Mouse (Mus musculus): ENCODE results near the gene Mrpl20. TPM values are rescaled to one million over a fixed set of nuclear protein-coding genes. Genes with fewer than 3 reads are reported as not detected.

The Mrpl20 gene
- total and polyA plus RNA-seq, 3 experiments: 336 to 346 TPM; not detected in 1

DNA sequence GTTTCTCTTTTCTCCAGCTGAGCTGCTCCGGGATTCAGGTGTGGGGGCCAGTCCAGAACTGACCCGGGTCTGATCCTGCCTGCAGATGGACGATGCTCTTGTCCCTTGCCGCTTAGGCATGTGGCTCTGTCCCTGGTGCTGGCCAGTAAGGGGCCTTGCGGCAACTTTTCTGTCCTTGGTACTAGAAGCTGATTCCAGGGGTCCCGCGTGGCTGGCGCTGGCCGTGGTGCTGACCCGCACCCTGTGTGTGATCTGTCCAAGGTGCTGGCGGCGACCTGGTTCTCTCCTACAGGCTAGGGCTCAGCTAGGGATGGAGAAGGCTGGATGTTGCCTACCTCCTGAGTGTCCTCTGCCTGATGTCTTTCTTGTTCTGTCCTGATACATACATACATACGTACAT, 56.6 kb downstream of the Mrpl20 start:
- Histone ChIP-seq H3K9me3 (replicated peaks; ENCODE audit: insufficient read depth, low read length) (no peaks in the 10 kb centered on the region), H3K9ac (ENCODE audit: control insufficient read depth, low read depth, low read length, poor library complexity, severe bottlenecking) (no peak overlapping the region), H3K4me3 (ENCODE audit: control insufficient read depth in 1 of 2, insufficient read depth in 1 of 2, low read depth in 2 of 2, low read length in 2 of 2) (no peak overlapping the region), H3K27me3 (ENCODE audit: control insufficient read depth in 1 of 2, insufficient read depth in 2 of 2, low read length in 2 of 2) (no peaks in the 10 kb centered on the region), H3K27ac (ENCODE audit: control insufficient read depth, low read depth, low read length) (no peak overlapping the region), H3K4me1 (ENCODE audit: control insufficient read depth in 1 of 2, insufficient read depth in 2 of 2, low read length in 2 of 2) (peaks cover 4 to 5% of the 10 kb centered on the region in 2 experiments), H3K36me3 (ENCODE audit: control insufficient read depth in 1 of 2, insufficient read depth in 2 of 2, low read length in 2 of 2) (peaks cover under 1 to 2% of the 10 kb centered on the region in 2 experiments; a peak in 2 of 4 replicates), H3K79me2 (ENCODE audit: control insufficient read depth, insufficient read depth, low read length, poor library complexity) (no peaks in the 10 kb centered on the region)
- TF ChIP-seq USF2 (IDR thresholded peaks at IDR 0.05; ENCODE audit: borderline replicate concordance in 1 of 2, insufficient read depth in 1 of 2, low read depth in 1 of 2, low read length in 2 of 2) (no peak), RAD21 (IDR thresholded peaks at IDR 0.05; ENCODE audit: low read depth, low read length) (no peak), TCF12 (IDR thresholded peaks at IDR 0.05; ENCODE audit: low read depth, low read length) (no peak), MAX (IDR thresholded peaks at IDR 0.05; ENCODE audit: low read length) (0 out of 2 replicates have a peak, but pooled peaks have one; percentile 23), GATA1 (IDR thresholded peaks at IDR 0.05; ENCODE audit: low read depth, low read length) (no peak), ZKSCAN1 (IDR thresholded peaks at IDR 0.05; ENCODE audit: low read depth, low read length) (no peak), POLR2AphosphoS5 (IDR thresholded peaks at IDR 0.05; ENCODE audit: borderline replicate concordance, low read depth, low read length) (no peak), SIN3A (IDR thresholded peaks at IDR 0.05; ENCODE audit: low read length) (peak; percentile 100), MXI1 (IDR thresholded peaks at IDR 0.05; ENCODE audit: low read depth, low read length) (peak; percentile 99)
- peak; percentile 71 for DNase-seq (ENCODE audit: low read depth, low spot score)

Other genes with a start within 250 kb of the Mrpl20 start
- gene Nadk, start 240.5 kb upstream of the Mrpl20 start, total RNA-seq (2012; rRNA removed): 141 and 151 TPM in 2 replicates
- gene Nadk, start 240.5 kb upstream of the Mrpl20 start, polyA plus RNA-seq (2012; ENCODE audit: insufficient read depth in 1 of 2, insufficient read length in 2 of 2, low read depth in 1 of 2, low replicate concordance in 2 of 2, missing spikeins in 1 of 2): 100 to 1,000 TPM in 1 of 2 experiments, 10 to 100 TPM in 1; 53.2 to 258 TPM
- 9.0 and 9.9 TPM in 2 replicates for gene Slc35e2, start 201.5 kb upstream of the Mrpl20 start, total RNA-seq (2012; rRNA removed)
- 1 to 10 TPM in 1 of 2 experiments, not detected in 1; 6.4 TPM for gene Slc35e2, start 201.5 kb upstream of the Mrpl20 start, polyA plus RNA-seq (2012; ENCODE audit: insufficient read depth in 1 of 2, insufficient read length in 2 of 2, low read depth in 1 of 2, low replicate concordance in 2 of 2, missing spikeins in 1 of 2)
- 47.9 and 56.6 TPM in 2 replicates for gene Cdk11b, start 178.0 kb upstream of the Mrpl20 start, total RNA-seq (2012; rRNA removed)
- gene Cdk11b, start 178.0 kb upstream of the Mrpl20 start, polyA plus RNA-seq (2012; ENCODE audit: insufficient read depth in 1 of 2, insufficient read length in 2 of 2, low read depth in 1 of 2, low replicate concordance in 2 of 2, missing spikeins in 1 of 2): 100 to 1,000 TPM; 113 to 249 TPM
- not detected in 2 replicates for gene Gm10563, start 157.5 kb upstream of the Mrpl20 start, total RNA-seq (2012; rRNA removed)
- gene Gm10563, start 157.5 kb upstream of the Mrpl20 start, polyA plus RNA-seq (2012; ENCODE audit: insufficient read depth in 1 of 2, insufficient read length in 2 of 2, low read depth in 1 of 2, low replicate concordance in 2 of 2, missing spikeins in 1 of 2): not detected
- 1.6 and 1.8 TPM in 2 replicates for gene Mmp23, start 149.5 kb upstream of the Mrpl20 start, total RNA-seq (2012; rRNA removed)
- 1 to 10 TPM in 1 of 2 experiments, not detected in 1; 2.4 TPM for gene Mmp23, start 149.5 kb upstream of the Mrpl20 start, polyA plus RNA-seq (2012; ENCODE audit: insufficient read depth in 1 of 2, insufficient read length in 2 of 2, low read depth in 1 of 2, low replicate concordance in 2 of 2, missing spikeins in 1 of 2)
- gene Mib2, start 133.7 kb upstream of the Mrpl20 start, total RNA-seq (2012; rRNA removed): 21.4 and 27.7 TPM in 2 replicates
- 10 to 100 TPM in 1 of 2 experiments, not detected in 1; 38.3 TPM for gene Mib2, start 133.7 kb upstream of the Mrpl20 start, polyA plus RNA-seq (2012; ENCODE audit: insufficient read depth in 1 of 2, insufficient read length in 2 of 2, low read depth in 1 of 2, low replicate concordance in 2 of 2, missing spikeins in 1 of 2)
- gene Fndc10, start 108.5 kb upstream of the Mrpl20 start, total RNA-seq (2012; rRNA removed): 1.1 and 2.6 TPM in 2 replicates
- gene Fndc10, start 108.5 kb upstream of the Mrpl20 start, polyA plus RNA-seq (2012; ENCODE audit: insufficient read depth in 1 of 2, insufficient read length in 2 of 2, low read depth in 1 of 2, low replicate concordance in 2 of 2, missing spikeins in 1 of 2): 1 to 10 TPM in 1 of 2 experiments, not detected in 1; 5.9 TPM
- gene Ssu72, start 98.1 kb upstream of the Mrpl20 start, total RNA-seq (2012; rRNA removed): 160 and 170 TPM in 2 replicates
- 100 to 1,000 TPM; 140 to 267 TPM for gene Ssu72, start 98.1 kb upstream of the Mrpl20 start, polyA plus RNA-seq (2012; ENCODE audit: insufficient read depth in 1 of 2, insufficient read length in 2 of 2, low read depth in 1 of 2, low replicate concordance in 2 of 2, missing spikeins in 1 of 2)
- gene Tmem240, start 68.1 kb upstream of the Mrpl20 start, total RNA-seq (2012; rRNA removed): 0.13 and 0.27 TPM in 2 replicates
- gene Tmem240, start 68.1 kb upstream of the Mrpl20 start, polyA plus RNA-seq (2012; ENCODE audit: insufficient read depth in 1 of 2, insufficient read length in 2 of 2, low read depth in 1 of 2, low replicate concordance in 2 of 2, missing spikeins in 1 of 2): under 1 TPM in 1 of 2 experiments, not detected in 1; 0.33 TPM
- gene Atad3a, start 41.8 kb upstream of the Mrpl20 start, total RNA-seq (2012; rRNA removed): 198 and 220 TPM in 2 replicates
- gene Atad3a, start 41.8 kb upstream of the Mrpl20 start, polyA plus RNA-seq (2012; ENCODE audit: insufficient read depth in 1 of 2, insufficient read length in 2 of 2, low read depth in 1 of 2, low replicate concordance in 2 of 2, missing spikeins in 1 of 2): 100 to 1,000 TPM in 1 of 2 experiments, not detected in 1; 232 TPM
- gene Vwa1, start 28.2 kb upstream of the Mrpl20 start, total RNA-seq (2012; rRNA removed): 0.33 and 0.42 TPM in 2 replicates
- under 1 TPM in 1 of 2 experiments, not detected in 1; 0.33 TPM for gene Vwa1, start 28.2 kb upstream of the Mrpl20 start, polyA plus RNA-seq (2012; ENCODE audit: insufficient read depth in 1 of 2, insufficient read length in 2 of 2, low read depth in 1 of 2, low replicate concordance in 2 of 2, missing spikeins in 1 of 2)
- 0.10 and 0.19 TPM in 2 replicates for gene Tmem88b, start 17.0 kb upstream of the Mrpl20 start, total RNA-seq (2012; rRNA removed)
- gene Tmem88b, start 17.0 kb upstream of the Mrpl20 start, polyA plus RNA-seq (2012; ENCODE audit: insufficient read depth in 1 of 2, insufficient read length in 2 of 2, low read depth in 1 of 2, low replicate concordance in 2 of 2, missing spikeins in 1 of 2): under 1 TPM in 1 of 2 experiments, not detected in 1; 0.32 TPM
- gene Ankrd65, start 12.4 kb upstream of the Mrpl20 start, total RNA-seq (2012; rRNA removed): 0.12 TPM in 1 of 2 replicates, not detected in the other
- gene Ankrd65, start 12.4 kb upstream of the Mrpl20 start, polyA plus RNA-seq (2012; ENCODE audit: insufficient read depth in 1 of 2, insufficient read length in 2 of 2, low read depth in 1 of 2, low replicate concordance in 2 of 2, missing spikeins in 1 of 2): not detected
- 38.2 and 46.1 TPM in 2 replicates for gene Ccnl2, start 9.6 kb downstream of the Mrpl20 start, total RNA-seq (2012; rRNA removed)
- 100 to 1,000 TPM in 1 of 2 experiments, 10 to 100 TPM in 1; 48.6 to 103 TPM for gene Ccnl2, start 9.6 kb downstream of the Mrpl20 start, polyA plus RNA-seq (2012; ENCODE audit: insufficient read depth in 1 of 2, insufficient read length in 2 of 2, low read depth in 1 of 2, low replicate concordance in 2 of 2, missing spikeins in 1 of 2)
- gene Aurkaip1, start 28.4 kb downstream of the Mrpl20 start, total RNA-seq (2012; rRNA removed): 153 and 166 TPM in 2 replicates
- gene Aurkaip1, start 28.4 kb downstream of the Mrpl20 start, polyA plus RNA-seq (2012; ENCODE audit: insufficient read depth in 1 of 2, insufficient read length in 2 of 2, low read depth in 1 of 2, low replicate concordance in 2 of 2, missing spikeins in 1 of 2): 100 to 1,000 TPM in 1 of 2 experiments, not detected in 1; 203 TPM
- not detected in 2 replicates for gene Mxra8, start 36.8 kb downstream of the Mrpl20 start, total RNA-seq (2012; rRNA removed)
- gene Mxra8, start 36.8 kb downstream of the Mrpl20 start, polyA plus RNA-seq (2012; ENCODE audit: insufficient read depth in 1 of 2, insufficient read length in 2 of 2, low read depth in 1 of 2, low replicate concordance in 2 of 2, missing spikeins in 1 of 2): under 1 TPM in 1 of 2 experiments, not detected in 1; 0.46 TPM
- 43.4 and 56.8 TPM in 2 replicates for gene Dvl1, start 44.5 kb downstream of the Mrpl20 start, total RNA-seq (2012; rRNA removed)
- 10 to 100 TPM in 1 of 2 experiments, not detected in 1; 60.3 TPM for gene Dvl1, start 44.5 kb downstream of the Mrpl20 start, polyA plus RNA-seq (2012; ENCODE audit: insufficient read depth in 1 of 2, insufficient read length in 2 of 2, low read depth in 1 of 2, low replicate concordance in 2 of 2, missing spikeins in 1 of 2)
- 0.52 and 0.62 TPM in 2 replicates for gene Tas1r3, start 60.5 kb downstream of the Mrpl20 start, total RNA-seq (2012; rRNA removed)
- gene Tas1r3, start 60.5 kb downstream of the Mrpl20 start, polyA plus RNA-seq (2012; ENCODE audit: insufficient read depth in 1 of 2, insufficient read length in 2 of 2, low read depth in 1 of 2, low replicate concordance in 2 of 2, missing spikeins in 1 of 2): 10 to 100 TPM in 1 of 2 experiments, 1 to 10 TPM in 1; 1.1 to 54.9 TPM
- gene Cptp, start 66.6 kb downstream of the Mrpl20 start, total RNA-seq (2012; rRNA removed): 10.9 and 14.0 TPM in 2 replicates
- 10 to 100 TPM in 1 of 2 experiments, not detected in 1; 22.6 TPM for gene Cptp, start 66.6 kb downstream of the Mrpl20 start, polyA plus RNA-seq (2012; ENCODE audit: insufficient read depth in 1 of 2, insufficient read length in 2 of 2, low read depth in 1 of 2, low replicate concordance in 2 of 2, missing spikeins in 1 of 2)
- 78.9 and 82.5 TPM in 2 replicates for gene Ints11, start 66.7 kb downstream of the Mrpl20 start, total RNA-seq (2012; rRNA removed)
- 10 to 100 TPM in 1 of 2 experiments, not detected in 1; 96.8 TPM for gene Ints11, start 66.7 kb downstream of the Mrpl20 start, polyA plus RNA-seq (2012; ENCODE audit: insufficient read depth in 1 of 2, insufficient read length in 2 of 2, low read depth in 1 of 2, low replicate concordance in 2 of 2, missing spikeins in 1 of 2)
- 50.0 and 65.2 TPM in 2 replicates for gene Pusl1, start 88.9 kb downstream of the Mrpl20 start, total RNA-seq (2012; rRNA removed)
- gene Pusl1, start 88.9 kb downstream of the Mrpl20 start, polyA plus RNA-seq (2012; ENCODE audit: insufficient read depth in 1 of 2, insufficient read length in 2 of 2, low read depth in 1 of 2, low replicate concordance in 2 of 2, missing spikeins in 1 of 2): 10 to 100 TPM in 1 of 2 experiments, not detected in 1; 68.4 TPM
- gene Acap3, start 88.9 kb downstream of the Mrpl20 start, total RNA-seq (2012; rRNA removed): 17.6 and 24.5 TPM in 2 replicates
- gene Acap3, start 88.9 kb downstream of the Mrpl20 start, polyA plus RNA-seq (2012; ENCODE audit: insufficient read depth in 1 of 2, insufficient read length in 2 of 2, low read depth in 1 of 2, low replicate concordance in 2 of 2, missing spikeins in 1 of 2): 10 to 100 TPM in 1 of 2 experiments, not detected in 1; 39.1 TPM
- 120 and 121 TPM in 2 replicates for gene Ube2j2, start 141.0 kb downstream of the Mrpl20 start, total RNA-seq (2012; rRNA removed)
- gene Ube2j2, start 141.0 kb downstream of the Mrpl20 start, polyA plus RNA-seq (2012; ENCODE audit: insufficient read depth in 1 of 2, insufficient read length in 2 of 2, low read depth in 1 of 2, low replicate concordance in 2 of 2, missing spikeins in 1 of 2): 100 to 1,000 TPM in 1 of 2 experiments, not detected in 1; 172 TPM
- gene C1qtnf12, start 159.4 kb downstream of the Mrpl20 start, total RNA-seq (2012; rRNA removed): 1.2 and 1.8 TPM in 2 replicates
- gene C1qtnf12, start 159.4 kb downstream of the Mrpl20 start, polyA plus RNA-seq (2012; ENCODE audit: insufficient read depth in 1 of 2, insufficient read length in 2 of 2, low read depth in 1 of 2, low replicate concordance in 2 of 2, missing spikeins in 1 of 2): 1 to 10 TPM in 1 of 2 experiments, not detected in 1; 2.9 TPM
- gene B3galt6, start 189.8 kb downstream of the Mrpl20 start, total RNA-seq (2012; rRNA removed): 6.6 and 9.1 TPM in 2 replicates
- gene B3galt6, start 189.8 kb downstream of the Mrpl20 start, polyA plus RNA-seq (2012; ENCODE audit: insufficient read depth in 1 of 2, insufficient read length in 2 of 2, low read depth in 1 of 2, low replicate concordance in 2 of 2, missing spikeins in 1 of 2): 1 to 10 TPM in 1 of 2 experiments, not detected in 1; 3.8 TPM
- 111 and 114 TPM in 2 replicates for gene Sdf4, start 190.0 kb downstream of the Mrpl20 start, total RNA-seq (2012; rRNA removed)
- gene Sdf4, start 190.0 kb downstream of the Mrpl20 start, polyA plus RNA-seq (2012; ENCODE audit: insufficient read depth in 1 of 2, insufficient read length in 2 of 2, low read depth in 1 of 2, low replicate concordance in 2 of 2, missing spikeins in 1 of 2): 100 to 1,000 TPM in 1 of 2 experiments, not detected in 1; 117 TPM
- 1.6 and 1.7 TPM in 2 replicates for gene Tnfrsf4, start 211.0 kb downstream of the Mrpl20 start, total RNA-seq (2012; rRNA removed)
- 1 to 10 TPM in 1 of 2 experiments, not detected in 1; 2.7 TPM for gene Tnfrsf4, start 211.0 kb downstream of the Mrpl20 start, polyA plus RNA-seq (2012; ENCODE audit: insufficient read depth in 1 of 2, insufficient read length in 2 of 2, low read depth in 1 of 2, low replicate concordance in 2 of 2, missing spikeins in 1 of 2)
- gene Tnfrsf18, start 223.3 kb downstream of the Mrpl20 start, total RNA-seq (2012; rRNA removed): 13.6 and 16.2 TPM in 2 replicates
- 1 to 10 TPM in 1 of 2 experiments, not detected in 1; 9.3 TPM for gene Tnfrsf18, start 223.3 kb downstream of the Mrpl20 start, polyA plus RNA-seq (2012; ENCODE audit: insufficient read depth in 1 of 2, insufficient read length in 2 of 2, low read depth in 1 of 2, low replicate concordance in 2 of 2, missing spikeins in 1 of 2)

Data from MEL (cell line).